Mouse (Mus musculus) liver, embryonic 13.5 days (tissue): ENCODE measurements around the gene Arvcf. TPM values are rescaled to one million over a fixed set of nuclear protein-coding genes. Genes with fewer than 3 reads are reported as not detected.

ENCODE experiments used
- ATAC-seq: fragments of 200-750 bp; cut with Nextera tagmentation; 2 replicates; pipeline ENCODE4 v1.8.0; 2017; ENCODE audit warnings: low read depth, mild to moderate bottlenecking, moderate number of reproducible peaks, moderate library complexity
- DNase-seq: peaks from one replicate; pipeline ENCODE4 v3.0.0; 2022
- H3K27ac ChIP-seq: fragments of 300-500 bp; sonication (generic); 2 replicates; pipeline ENCODE4 v1.5.1; 2015; ENCODE audit warnings: moderate library complexity, mild to moderate bottlenecking, inconsistent platforms
- H3K27me3 ChIP-seq: fragments of 300-500 bp; sonication (generic); 2 replicates; pipeline ENCODE4 v1.6.1; 2015; ENCODE audit warnings: mild to moderate bottlenecking, inconsistent platforms
- H3K36me3 ChIP-seq: fragments of 300-500 bp; sonication (generic); 2 replicates; pipeline ENCODE4 v1.6.1; 2015; ENCODE audit warnings: mild to moderate bottlenecking, inconsistent platforms
- H3K4me1 ChIP-seq: fragments of 300-500 bp; sonication (generic); replicated peaks from 2 replicates; pipeline ENCODE4 v1.6.1; 2015; ENCODE audit warnings: inconsistent platforms
- H3K4me2 ChIP-seq: fragments of 300-500 bp; sonication (generic); 2 replicates; pipeline ENCODE4 v1.6.1; 2015; ENCODE audit warnings: inconsistent platforms, mild to moderate bottlenecking, moderate library complexity
- H3K4me3 ChIP-seq: fragments of 300-500 bp; sonication (generic); replicated peaks from 2 replicates; pipeline ENCODE4 v1.5.1; 2015; ENCODE audit warnings: mild to moderate bottlenecking, inconsistent platforms
- H3K9ac ChIP-seq: fragments of 300-500 bp; sonication (generic); 2 replicates; pipeline ENCODE4 v1.6.1; 2015; ENCODE audit warnings: mild to moderate bottlenecking, inconsistent platforms
- H3K9me3 ChIP-seq: fragments of 300-500 bp; sonication (generic); replicated peaks from 2 replicates; pipeline ENCODE4 v1.6.1; 2016; ENCODE audit warnings: inconsistent platforms
- WGBS: fragments of 180-500 bp; shearing (Covaris S2); methylation state at CpG from one replicate; pipeline ENCODE4 v1.1.7; 2015; ENCODE audit not compliant: insufficient replicate concordance; 5-methylcytosine and 5-hydroxymethylcytosine counted together
- polyA plus RNA-seq: library from polyadenylated mRNA; unstranded; fragments of >200 nt; fragmentation: Nextera tagmentation; extraction: Ambion mirVana; gene quantifications from 2 replicates; pipeline ENCODE4 v1.2.1, GENCODE M21; 2015

Gene Arvcf
- polyA plus RNA-seq, 1 experiment from 2014 or later: 7.6 TPM

DNA sequence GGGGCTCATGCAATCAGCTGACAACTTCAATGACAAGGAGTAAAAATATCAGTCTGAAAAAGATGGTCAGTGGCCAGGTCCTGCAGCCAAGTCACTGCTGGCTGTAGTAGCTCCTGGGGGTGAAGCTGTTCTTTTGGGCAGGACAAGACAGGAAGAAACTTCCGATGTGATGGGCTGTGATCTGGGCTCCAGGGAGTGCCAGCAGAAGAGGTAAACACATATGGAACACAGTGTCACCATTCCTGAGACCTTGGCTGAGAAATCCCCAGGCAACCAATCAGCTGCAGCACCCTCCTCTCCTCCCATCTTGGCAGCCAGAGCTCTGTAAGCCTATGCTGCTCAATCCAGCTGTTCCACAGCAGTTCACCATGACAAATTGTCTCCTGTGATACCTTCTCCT is 8.1 kb upstream of the Arvcf start:
- DNase-seq: no peak
- no peaks in the 10 kb centered on the region for H3K27me3 ChIP-seq
- H3K9ac ChIP-seq: no peak overlapping the region
- H3K4me3 ChIP-seq: no peak overlapping the region
- peaks cover 65% of the 10 kb centered on the region for H3K4me1 ChIP-seq
- H3K4me2 ChIP-seq: no peak overlapping the region
- no peaks in the 10 kb centered on the region for H3K9me3 ChIP-seq
- ATAC-seq: no peak
- H3K36me3 ChIP-seq: peaks cover 49% of the 10 kb centered on the region
- 83% methylated on average over 1 of the region's 1 CpGs for WGBS
- 0 out of 2 replicates have a peak overlapping the region, but pooled peaks have one; percentile 1 for H3K27ac ChIP-seq

GRCm38 (mm10) chr16:18341605-18342004 is 6.4 kb upstream of the Arvcf start:
- WGBS: 36% methylated on average over 8 of the region's 8 CpGs
- Histone ChIP-seq H3K4me2 (peak overlapping the region; percentile 90), H3K9me3 (no peaks in the 10 kb centered on the region), H3K36me3 (peaks cover 34% of the 10 kb centered on the region), H3K4me3 (peak overlapping the region; percentile 77), H3K4me1 (peaks cover 56% of the 10 kb centered on the region), H3K9ac (peak overlapping the region; percentile 88), H3K27ac (peak overlapping the region; percentile 90), H3K27me3 (peaks cover 10% of the 10 kb centered on the region)
- ATAC-seq: peak; percentile 45
- peak; percentile 43 for DNase-seq

- H3K9ac ChIP-seq: peak overlapping the region; percentile 88
- peaks cover 30% of the 10 kb centered on the region for H3K36me3 ChIP-seq
- peaks cover 15% of the 10 kb centered on the region for H3K27me3 ChIP-seq
- no peaks in the 10 kb centered on the region for H3K9me3 ChIP-seq
- H3K4me1 ChIP-seq: peaks cover 56% of the 10 kb centered on the region
- 25% methylated on average over 2 of the region's 2 CpGs for WGBS
- peak overlapping the region; percentile 77 for H3K4me3 ChIP-seq
- H3K4me2 ChIP-seq: peak overlapping the region; percentile 90
- DNase-seq (no peak), ATAC-seq (peak; percentile 35)
- H3K27ac ChIP-seq: peak overlapping the region; percentile 90
These were observed 5.9 kb upstream of the Arvcf start for GRCm38 (mm10) chr16:18342076-18342475.

- DNase-seq: peak; percentile 50
These were observed 5.1 kb upstream of the Arvcf start for GRCm38 (mm10) chr16:18342650-18343570.

GRCm38 (mm10) chr16:18343778-18344177 is 4.2 kb upstream of the Arvcf start:
- Histone ChIP-seq H3K36me3 (peaks cover 14% of the 10 kb centered on the region), H3K4me1 (peaks cover 70% of the 10 kb centered on the region), H3K27ac (peak overlapping the region; percentile 90), H3K27me3 (peaks cover 32% of the 10 kb centered on the region), H3K9ac (peak overlapping the region; percentile 88), H3K4me3 (peak overlapping the region; percentile 77), H3K4me2 (peak overlapping the region; percentile 90), H3K9me3 (no peaks in the 10 kb centered on the region)
- peak; percentile 91 for ATAC-seq
- DNase-seq: peak; percentile 98
- under 1% methylated on average over 38 of the region's 38 CpGs for WGBS

More at GRCm38 (mm10) chr16:18342650-18343570, 5.1 kb upstream of the Arvcf start:
- peak; percentile 19 for ATAC-seq
- peaks cover 61% of the 10 kb centered on the region for H3K4me1 ChIP-seq
- peaks cover 23% of the 10 kb centered on the region for H3K36me3 ChIP-seq
- no peaks in the 10 kb centered on the region for H3K9me3 ChIP-seq
- WGBS: 13% methylated on average over 9 of the region's 9 CpGs
- peak overlapping the region; percentile 90 for H3K27ac ChIP-seq
- peak overlapping the region; percentile 77 for H3K4me3 ChIP-seq
- H3K4me2 ChIP-seq: peak overlapping the region; percentile 90
- peak overlapping the region; percentile 88 for H3K9ac ChIP-seq
- peaks cover 23% of the 10 kb centered on the region for H3K27me3 ChIP-seq

GRCm38 (mm10) chr16:18345243-18345642 is 2.7 kb upstream of the Arvcf start:
- 2% methylated on average over 3 of the region's 3 CpGs for WGBS
- Histone ChIP-seq H3K4me3 (no peak overlapping the region), H3K9ac (no peak overlapping the region), H3K4me1 (peaks cover 61% of the 10 kb centered on the region), H3K27ac (no peak overlapping the region), H3K36me3 (0 out of 2 replicates have a peak, but pooled peaks cover under 1% of the 10 kb centered on the region), H3K27me3 (peaks cover 47% of the 10 kb centered on the region), H3K4me2 (no peak overlapping the region), H3K9me3 (no peaks in the 10 kb centered on the region)
- ATAC-seq (no peak), DNase-seq (peak; percentile 77)

DNA sequence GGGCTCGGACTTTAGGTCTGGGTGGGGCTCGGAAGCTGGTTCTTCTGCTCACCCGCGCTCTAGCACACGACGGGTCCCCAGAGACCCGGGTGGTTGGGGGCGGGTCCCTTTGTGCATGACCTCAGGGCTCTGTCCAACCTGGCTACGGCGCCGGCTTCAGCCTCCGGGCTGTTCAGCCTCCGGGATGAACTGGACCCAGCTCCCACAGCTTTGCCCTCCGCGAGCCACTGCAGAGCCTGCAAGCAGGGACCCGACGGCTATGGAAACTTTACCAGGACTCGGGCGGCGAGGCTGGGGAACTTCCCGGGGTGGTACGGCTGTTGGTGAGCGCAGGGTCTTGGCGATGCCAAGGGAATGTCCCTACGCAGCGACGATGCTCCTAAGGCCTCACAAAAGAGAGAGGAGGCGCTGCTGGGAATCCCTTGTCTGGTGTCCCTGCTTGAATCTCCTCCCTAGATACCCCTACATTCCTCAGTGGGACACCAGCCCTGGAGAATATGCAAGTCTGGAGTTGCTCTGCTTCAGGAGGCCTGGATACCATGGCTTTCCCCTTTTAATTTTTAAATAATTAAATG is 706 bp downstream of the Arvcf start:
- ATAC-seq: no peak
- no peak for DNase-seq
- no peak overlapping the region for H3K27ac ChIP-seq
- H3K9ac ChIP-seq: peak overlapping the region; percentile 39
- H3K27me3 ChIP-seq: peaks cover 62% of the 10 kb centered on the region
- H3K4me2 ChIP-seq: peak overlapping the region; percentile 65
- peaks cover 57% of the 10 kb centered on the region for H3K4me1 ChIP-seq
- no peaks in the 10 kb centered on the region for H3K9me3 ChIP-seq
- peak overlapping the region; percentile 57 for H3K4me3 ChIP-seq
- 4% methylated on average over 28 of the region's 28 CpGs for WGBS
- no peaks in the 10 kb centered on the region for H3K36me3 ChIP-seq

- Histone ChIP-seq H3K36me3 (no peaks in the 10 kb centered on the region), H3K27me3 (peaks cover 62% of the 10 kb centered on the region), H3K27ac (no peak overlapping the region), H3K4me2 (no peak overlapping the region), H3K4me1 (peaks cover 56% of the 10 kb centered on the region), H3K9ac (no peak overlapping the region), H3K9me3 (no peaks in the 10 kb centered on the region), H3K4me3 (no peak overlapping the region)
- WGBS: 57% methylated on average over 12 of the region's 12 CpGs
- DNase-seq (no peak), ATAC-seq (no peak)
These were observed 1.9 kb downstream of the Arvcf start for GRCm38 (mm10) chr16:18349761-18350325.

GRCm38 (mm10) chr16:18351313-18352055 is 3.5 kb downstream of the Arvcf start:
- Histone ChIP-seq H3K4me3 (no peak overlapping the region), H3K9ac (no peak overlapping the region), H3K9me3 (no peaks in the 10 kb centered on the region), H3K27ac (no peak overlapping the region), H3K4me1 (peaks cover 54% of the 10 kb centered on the region), H3K4me2 (no peak overlapping the region), H3K27me3 (peaks cover 53% of the 10 kb centered on the region), H3K36me3 (no peaks in the 10 kb centered on the region)
- 44% methylated on average over 5 of the region's 5 CpGs for WGBS
- no peak for DNase-seq
- no peak for ATAC-seq

DNA sequence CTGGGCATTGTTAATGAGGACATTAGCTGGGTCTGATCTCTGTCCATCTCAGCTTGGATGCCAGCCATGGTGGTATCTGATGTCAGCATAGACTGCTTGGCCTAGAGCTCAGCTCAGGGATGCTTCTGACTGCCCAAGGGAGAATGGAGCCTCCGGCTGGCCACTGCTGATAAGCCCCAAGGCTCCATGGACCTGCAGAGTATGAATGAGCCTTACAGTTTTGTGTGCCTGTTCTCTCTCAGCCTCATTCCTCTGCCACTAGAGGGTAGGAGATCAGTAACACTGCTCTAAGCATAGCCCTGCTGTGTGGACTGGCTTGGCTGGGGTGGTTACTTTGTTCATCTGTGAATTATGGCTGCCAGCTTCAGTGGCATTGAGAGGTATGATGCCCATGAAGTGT is 5.1 kb downstream of the Arvcf start:
- peak overlapping the region; percentile 43 for H3K9ac ChIP-seq
- peaks cover 56% of the 10 kb centered on the region for H3K4me1 ChIP-seq
- no peaks in the 10 kb centered on the region for H3K9me3 ChIP-seq
- ATAC-seq (peak; percentile 96), DNase-seq (peak; percentile 78)
- 29% methylated on average over 1 of the region's 1 CpGs for WGBS
- H3K36me3 ChIP-seq: no peaks in the 10 kb centered on the region
- peaks cover 37% of the 10 kb centered on the region for H3K27me3 ChIP-seq
- no peak overlapping the region for H3K4me3 ChIP-seq
- peak overlapping the region; percentile 58 for H3K27ac ChIP-seq
- peak overlapping the region; percentile 13; the same call in 1 of the 2 replicates for H3K4me2 ChIP-seq

- Histone ChIP-seq H3K9me3 (no peaks in the 10 kb centered on the region), H3K9ac (no peak overlapping the region), H3K36me3 (no peaks in the 10 kb centered on the region), H3K4me3 (no peak overlapping the region), H3K27ac (no peak overlapping the region), H3K4me2 (no peak overlapping the region), H3K4me1 (peaks cover 38% of the 10 kb centered on the region), H3K27me3 (no peaks in the 10 kb centered on the region)
- no peak for ATAC-seq
- 64% methylated on average over 1 of the region's 1 CpGs for WGBS
- DNase-seq: no peak
These were observed 9.0 kb downstream of the Arvcf start for GRCm38 (mm10) chr16:18356961-18357360.
